Mouse (Mus musculus): ENCODE results near the gene Hectd4.
"Not testable (repeated sequence)": the region's sequence is repeated elsewhere in the genome, so short reads cannot be mapped to it uniquely, and the experiment has no call there.

Gene Hectd4

DNA sequence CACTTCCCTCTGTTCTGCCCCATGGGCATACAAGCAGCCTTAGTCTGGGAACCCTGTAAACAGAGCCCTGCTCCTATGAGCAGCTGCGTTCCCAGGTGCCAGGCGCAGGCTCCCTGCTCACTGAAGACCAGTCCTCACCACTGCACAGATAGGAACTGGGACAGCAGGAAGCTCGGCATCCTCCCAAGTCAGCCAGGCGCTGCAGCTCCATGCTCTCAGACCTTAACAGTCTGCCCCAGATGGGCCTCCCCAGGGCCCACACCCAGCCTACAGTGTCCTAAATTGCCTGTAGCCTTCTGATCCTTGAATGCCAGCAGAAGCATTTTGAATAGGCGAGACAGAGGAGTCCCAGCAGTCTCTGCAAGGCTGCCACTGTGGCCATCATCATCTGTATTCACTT, 141.7 kb downstream of the Hectd4 start:
- DNase-seq (ENCODE audit: low spot score) = no peak

DNA sequence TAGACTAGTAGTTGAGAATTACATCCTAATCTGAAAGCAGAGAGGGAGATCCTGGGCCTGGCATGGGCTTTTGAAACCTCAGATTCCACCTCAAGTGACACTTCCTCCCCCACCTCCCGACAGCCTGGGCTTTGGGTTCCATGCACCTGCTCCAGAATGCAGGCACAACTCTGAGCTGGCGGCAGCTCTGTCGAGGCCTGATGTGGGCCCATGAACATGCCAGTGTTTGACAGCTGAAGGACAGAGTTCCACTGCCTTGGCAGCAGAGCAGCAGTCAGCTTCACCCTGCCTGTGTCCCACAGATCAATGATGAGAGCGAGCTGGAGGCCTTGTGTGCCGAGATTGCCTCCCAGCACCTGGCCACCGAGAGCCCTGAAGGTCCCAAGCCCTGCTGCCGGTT, 143.4 kb downstream of the Hectd4 start:
- no peak for DNase-seq (ENCODE audit: low spot score)

DNA sequence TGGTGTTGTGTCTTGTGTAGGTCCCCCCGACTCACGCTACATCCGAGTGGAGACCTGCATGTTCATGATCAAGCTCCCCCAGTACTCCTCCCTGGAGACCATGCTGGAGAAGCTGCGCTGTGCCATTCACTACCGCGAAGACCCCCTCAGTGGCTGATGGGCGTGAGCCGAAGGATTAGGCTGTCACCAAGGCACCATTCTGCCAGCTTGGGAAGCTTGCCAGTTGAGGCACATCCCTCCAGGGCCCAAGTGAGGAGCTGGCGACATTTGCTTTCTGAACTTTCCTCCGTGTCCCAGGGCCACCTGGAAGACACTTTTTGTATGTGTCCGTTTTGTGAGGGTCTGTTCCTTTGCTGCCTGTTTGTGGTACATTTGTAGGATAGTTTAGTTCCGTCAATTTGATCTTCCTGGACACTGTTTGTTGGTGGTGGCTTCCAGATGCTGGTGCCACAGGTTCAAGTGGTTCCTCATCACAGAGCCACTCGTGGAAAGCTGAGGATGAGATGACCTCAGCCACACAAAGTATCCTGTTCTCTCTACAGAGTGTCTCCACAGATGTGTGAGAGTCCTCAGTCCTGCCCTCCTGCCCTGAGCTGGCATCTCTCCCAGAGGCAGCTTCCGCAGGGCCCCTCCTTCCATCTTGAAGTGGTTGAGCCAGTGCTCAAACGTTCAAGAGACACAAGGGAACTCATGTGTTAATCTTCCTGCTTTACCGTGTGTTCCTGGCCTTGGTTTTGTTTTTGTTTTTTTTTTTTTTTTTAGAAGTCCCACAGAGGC, 146.6 kb downstream of the Hectd4 start:
- no peak for DNase-seq (ENCODE audit: low spot score)

DNA sequence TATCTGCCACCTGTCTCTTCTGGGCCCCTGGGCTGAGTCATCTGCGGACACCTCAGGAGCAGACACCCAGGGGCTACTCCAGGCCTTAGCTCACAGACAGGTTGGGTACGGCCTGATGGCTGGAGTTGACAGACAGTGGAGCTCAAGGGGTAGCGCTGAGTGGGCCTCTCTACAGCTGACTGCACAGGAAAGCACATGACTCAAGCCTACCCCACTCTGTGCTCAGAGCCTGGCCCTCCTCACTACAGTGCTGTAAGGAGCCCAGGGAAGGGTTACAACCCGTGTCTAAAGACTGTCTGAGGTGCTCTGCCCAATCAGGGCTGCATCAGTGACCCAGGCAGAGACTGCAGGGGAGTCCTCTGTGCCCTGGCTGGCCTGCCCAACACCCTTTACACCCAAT, 147.2 kb downstream of the Hectd4 start:
- no peak for DNase-seq (ENCODE audit: low spot score)

DNA sequence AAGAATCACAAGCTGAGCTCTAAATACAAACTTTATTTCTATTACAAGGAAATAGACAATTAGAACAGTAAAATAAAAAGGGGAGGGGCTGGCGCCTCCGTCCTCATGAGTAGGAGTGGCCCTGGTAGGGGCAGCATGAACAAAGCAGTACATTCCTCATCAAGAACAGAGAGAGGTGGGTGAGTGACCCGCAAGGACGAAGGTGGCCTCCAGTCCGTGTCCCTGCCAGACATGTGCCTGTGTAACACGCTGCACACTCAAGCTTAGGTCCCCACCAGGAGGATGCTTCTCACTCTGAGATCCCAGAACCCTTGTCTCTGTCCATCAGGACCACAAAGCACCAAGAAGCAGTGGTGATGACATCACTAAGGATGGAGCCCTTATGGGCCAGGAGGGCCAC, 151.7 kb downstream of the Hectd4 start:
- no peak for DNase-seq (ENCODE audit: low spot score)

DNA sequence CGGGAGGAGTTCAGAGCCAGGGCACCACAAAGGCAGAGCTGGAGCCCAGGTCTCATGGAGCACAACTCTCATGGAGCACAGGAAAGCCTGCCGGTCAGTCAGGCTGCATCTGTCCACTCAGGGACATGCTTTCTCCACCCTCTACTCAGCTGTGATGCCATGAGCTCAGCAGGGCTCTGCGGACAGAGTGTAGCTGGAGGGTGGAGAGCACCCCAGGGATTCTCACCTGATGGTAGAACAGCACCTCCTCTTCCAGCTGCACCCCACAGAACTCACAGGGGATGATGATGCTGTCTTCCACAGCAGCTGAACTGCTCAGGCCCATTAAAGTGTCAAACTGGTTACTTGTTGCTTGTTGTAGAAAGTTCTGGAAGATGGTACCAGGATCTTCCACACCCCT, 154.8 kb downstream of the Hectd4 start:
- DNase-seq (ENCODE audit: low spot score) = no peak

DNA sequence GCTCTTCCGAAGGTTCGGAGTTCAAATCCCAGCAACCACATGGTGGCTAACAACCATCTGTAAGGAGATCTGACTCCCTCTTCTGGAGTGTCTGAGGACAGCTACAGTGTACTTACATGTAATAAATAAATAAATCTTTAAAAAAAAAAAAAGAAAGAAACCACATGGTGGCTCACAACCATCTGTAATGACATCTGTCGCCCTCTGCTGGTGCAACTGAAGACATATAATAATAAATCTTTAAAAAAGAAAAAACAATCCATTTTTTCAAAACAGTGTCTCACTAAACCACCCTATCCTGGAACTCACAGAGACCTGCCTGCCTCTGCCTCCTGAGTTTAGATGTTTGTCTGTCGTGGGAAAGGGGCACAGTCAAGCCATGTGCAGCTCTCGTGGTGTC, 157.0 kb downstream of the Hectd4 start:
- DNase-seq (ENCODE audit: low spot score) = not testable (repeated sequence)

DNA sequence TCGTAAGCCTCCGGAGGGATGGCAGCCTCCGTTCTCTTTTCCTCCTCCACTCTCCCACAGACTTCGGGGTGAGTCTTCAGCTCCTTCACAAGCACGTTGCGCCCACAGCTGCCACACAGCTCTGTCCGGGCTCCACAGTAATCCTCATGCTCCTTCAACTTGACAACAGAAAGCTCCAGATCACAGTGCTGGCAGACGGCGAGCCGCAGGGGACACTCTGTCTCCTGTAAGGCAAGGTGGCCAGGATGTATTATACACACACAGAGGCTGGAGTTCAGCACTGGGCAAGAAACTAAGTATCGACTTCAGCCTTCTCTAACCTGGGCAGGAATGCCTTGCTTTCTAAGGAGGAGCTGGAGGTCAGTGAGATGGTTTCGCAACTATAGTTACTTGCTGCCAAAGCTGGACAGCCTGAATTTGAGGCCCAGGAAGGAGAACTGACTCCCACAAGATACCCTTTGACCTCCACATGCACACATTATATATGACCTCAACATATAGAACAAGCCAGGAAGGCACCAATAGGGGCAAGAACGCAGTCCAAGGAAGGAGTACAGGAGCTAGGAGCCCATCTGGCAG, 158.7 kb downstream of the Hectd4 start:
- DNase-seq (ENCODE audit: low spot score) = no peak

DNA sequence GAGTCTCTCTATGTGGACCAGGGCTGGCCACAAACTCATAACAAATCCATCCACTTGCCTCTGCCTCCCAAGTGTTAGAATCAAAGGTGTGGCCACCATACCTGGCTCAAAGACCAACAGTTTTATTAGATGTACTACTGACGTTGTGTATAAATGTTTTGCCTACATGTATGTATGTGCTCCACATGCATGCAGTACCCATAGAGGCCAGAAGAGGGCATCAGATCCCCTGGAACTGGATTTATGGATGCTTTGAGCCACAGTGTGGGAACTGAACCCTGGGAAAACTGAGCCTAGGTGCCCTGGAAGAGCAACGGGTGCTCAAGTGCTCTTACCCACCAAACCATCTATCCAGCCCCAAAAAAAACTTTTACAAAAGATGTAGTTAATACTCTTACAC, 160.7 kb downstream of the Hectd4 start:
- DNase-seq (ENCODE audit: low spot score) = no peak

DNA sequence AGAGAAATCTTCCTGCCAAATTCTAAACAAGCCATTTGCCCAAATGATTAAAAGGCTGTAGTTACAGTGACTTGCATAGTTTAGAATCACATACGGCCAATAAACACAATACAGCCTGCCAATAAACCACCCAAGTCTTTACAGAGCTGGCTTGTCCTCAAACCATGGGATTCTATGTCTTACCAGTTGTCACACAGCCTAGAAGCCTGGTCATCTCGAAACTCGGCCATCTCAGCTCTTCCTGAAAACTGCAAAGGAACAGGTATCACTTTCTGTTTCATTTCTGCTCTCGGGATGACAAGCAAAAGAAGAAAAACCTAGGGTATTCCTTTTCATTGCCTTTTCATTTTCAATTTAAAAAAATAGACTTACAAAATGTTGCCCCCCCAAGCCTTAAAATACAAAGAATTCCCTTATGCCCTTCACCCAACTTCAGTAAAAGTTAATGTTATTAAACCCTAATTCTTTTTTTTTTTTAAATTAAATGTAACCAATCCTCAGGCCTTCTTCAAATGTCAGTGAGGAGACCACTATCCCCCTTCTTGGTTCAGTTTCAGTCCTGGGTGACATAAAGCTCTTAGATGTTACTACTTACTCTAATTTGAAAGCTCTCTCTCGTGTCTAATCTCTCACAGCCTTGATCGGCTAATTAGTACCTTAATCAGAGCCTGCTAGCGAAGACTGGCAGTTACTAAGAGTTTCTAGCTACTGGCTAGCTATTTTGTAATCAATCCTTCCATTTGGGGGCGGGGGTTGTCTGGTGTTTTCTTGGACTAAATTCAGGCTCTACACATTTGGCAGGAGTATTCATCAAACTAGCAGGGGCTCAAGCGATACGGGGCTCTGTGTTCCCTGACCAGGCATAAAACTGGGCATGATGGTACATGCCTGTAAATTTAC, 164.1 kb downstream of the Hectd4 start:
- no peak for DNase-seq (ENCODE audit: low spot score)

DNA sequence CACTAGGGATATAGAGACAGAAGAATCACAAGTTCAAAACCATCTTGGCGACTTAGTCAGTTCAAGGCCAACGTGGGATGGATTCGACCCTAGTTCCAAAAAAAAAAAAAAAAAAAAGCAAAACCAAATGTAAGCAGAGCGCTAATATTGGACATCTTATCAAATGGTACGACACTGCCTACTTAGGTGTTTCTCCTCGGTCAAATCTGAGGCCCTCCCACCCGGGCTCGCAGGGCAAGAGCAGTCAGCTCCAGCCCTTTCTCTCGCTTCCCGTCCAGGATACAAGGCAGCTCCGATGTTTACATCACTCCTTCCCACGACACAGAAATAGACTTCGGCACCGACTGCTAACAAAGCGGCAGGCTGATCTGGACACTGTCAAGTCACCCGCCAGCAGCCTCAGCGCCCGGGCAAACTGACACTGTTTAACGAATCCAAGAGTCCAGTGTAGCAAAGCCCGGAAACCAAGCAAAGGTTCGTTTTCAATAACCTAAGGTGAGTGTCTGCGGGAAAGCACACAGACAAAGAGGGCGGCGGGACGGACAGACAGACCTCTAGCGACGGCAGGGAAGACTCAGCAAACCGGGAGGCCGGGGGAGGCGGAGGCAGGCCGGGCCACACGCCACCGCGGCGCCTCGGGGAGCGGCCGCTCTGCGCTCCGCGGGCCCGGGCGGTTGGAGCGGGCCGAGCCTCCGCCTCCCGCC, 164.9 kb downstream of the Hectd4 start:
- no peak for DNase-seq (ENCODE audit: low spot score)

DNA sequence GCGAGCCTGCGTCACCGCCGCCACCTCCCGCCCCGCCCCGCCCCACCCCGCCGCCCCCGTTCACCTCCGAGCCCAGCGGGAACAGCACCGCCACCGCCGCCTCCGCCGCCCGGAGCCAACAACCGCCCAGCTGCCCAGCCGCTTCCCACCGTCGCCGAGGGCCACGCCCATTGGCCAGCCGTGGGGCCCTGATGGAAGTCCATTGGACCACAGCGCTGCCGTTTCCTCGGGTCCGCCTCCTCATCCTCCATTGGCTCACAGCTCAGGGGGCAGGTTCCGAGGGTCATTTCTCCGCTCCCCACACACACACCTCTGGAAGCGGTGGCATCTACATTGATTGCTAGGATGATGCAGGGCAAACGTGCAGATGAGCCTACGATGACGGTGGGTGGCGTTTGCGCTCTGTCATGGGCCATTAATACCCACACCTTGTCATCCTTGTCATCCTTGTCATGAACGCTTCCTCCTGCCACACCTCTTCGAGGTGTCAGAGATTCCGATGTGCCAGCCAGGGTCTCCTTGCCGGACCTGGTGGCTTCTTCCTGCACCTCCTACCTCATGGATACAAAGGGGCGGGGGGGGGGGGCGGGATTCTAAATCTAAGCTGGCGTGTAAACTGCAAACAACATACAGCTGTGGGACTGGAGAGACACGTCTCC, 165.6 kb downstream of the Hectd4 start, which contains the start of gene Trafd1:
Gene Trafd1 (minus strand): TSS at position 172 of the 659 bp plus-strand sequence.
- peak; percentile 85 for DNase-seq (ENCODE audit: low spot score)

DNA sequence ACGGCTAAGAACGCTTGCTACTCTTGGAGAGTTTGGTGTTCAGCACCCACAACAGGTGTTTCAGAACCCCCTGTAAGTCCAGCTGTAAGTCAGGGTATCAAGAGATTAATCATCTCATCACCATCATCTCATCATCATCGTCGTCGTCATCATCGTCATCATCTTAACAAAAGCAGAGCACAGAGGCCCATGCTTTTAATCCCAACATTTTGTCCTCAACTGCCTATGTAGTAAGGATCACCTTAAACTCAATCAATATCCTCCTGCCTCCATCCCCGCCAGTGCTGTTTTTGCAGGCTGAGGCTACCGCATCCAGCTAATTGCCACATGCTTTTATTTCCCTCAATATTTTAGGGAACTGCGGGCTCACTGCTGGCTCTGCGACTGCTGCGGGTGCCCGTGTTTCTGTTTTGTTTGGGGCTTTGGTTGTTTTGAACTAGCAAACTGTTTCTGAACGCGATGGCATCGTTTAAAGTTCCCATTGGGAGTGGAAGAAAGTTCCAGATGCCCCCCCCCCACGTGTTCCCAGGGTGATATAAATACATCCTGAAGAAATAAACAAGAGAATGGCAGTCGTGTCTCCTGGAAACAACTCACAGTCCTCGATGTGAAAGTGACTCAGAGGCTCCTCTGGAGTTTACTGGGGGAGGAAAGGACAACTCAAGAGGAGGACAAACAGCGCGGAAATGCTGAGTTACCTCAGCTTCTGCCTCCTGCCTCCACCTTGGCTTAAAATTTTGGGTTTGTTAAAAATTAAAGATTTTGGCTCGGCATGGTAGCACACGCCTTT, 166.3 kb downstream of the Hectd4 start:
- DNase-seq (ENCODE audit: low spot score) = no peak

DNA sequence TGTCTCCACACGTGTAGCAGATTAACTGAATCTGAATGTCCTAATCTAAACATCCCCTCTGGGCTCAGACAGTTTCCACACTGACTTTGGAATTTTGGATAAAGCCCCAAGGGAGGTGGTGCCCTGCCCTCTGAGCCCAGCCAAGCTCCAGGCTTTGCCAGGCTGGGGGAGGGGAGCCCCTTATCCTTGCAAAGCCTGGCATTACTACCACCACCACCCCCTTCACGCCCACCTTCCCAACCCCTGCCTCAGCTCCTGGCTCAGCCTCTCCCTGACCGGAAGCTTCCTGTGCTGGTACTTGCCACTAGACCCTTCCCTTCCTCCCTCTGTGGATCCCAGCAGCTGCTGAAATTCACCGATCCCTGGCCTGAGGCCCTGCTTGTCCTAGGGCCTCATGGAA, 167.1 kb downstream of the Hectd4 start:
- DNase-seq (ENCODE audit: low spot score) = no peak

DNA sequence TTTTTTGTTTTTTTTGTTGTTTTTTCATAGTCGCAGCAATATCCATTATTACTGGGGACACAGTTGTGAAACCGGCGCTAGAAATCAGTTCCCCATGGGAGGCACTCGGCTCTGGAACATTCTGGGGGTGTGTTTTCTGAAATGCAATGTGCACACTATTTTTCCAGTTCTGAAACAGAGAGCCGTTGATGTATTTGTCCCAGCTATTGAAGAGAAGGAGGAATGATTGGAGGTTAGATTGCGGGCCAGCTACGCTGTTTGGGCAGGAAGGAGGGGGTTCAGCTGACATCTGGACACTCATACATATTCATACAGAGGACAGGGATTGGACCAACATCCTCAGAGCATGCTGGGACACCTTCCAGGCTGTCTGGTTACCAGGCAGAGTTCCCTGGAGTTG, 169.1 kb downstream of the Hectd4 start:
- DNase-seq (ENCODE audit: low spot score) = no peak

DNA sequence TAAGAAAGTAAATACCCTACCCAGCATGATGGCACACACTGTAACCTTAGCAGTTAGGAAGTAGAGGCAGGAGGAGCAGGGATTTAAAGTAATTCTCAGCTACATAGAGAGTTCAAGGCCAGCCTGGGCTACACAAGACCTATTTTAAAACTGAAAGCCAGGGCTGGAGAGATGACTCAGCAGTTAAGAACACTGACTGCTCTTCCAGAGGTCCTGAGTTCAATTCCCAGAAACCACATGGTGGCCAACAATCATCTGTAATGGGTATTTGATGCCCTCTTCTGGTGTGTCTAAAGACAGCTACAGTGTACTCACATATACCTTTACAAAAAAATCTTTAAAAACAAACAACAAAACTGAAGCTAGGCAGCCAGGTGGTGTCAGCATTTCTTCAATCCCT, 169.7 kb downstream of the Hectd4 start:
- DNase-seq (ENCODE audit: low spot score) = no peak

DNA sequence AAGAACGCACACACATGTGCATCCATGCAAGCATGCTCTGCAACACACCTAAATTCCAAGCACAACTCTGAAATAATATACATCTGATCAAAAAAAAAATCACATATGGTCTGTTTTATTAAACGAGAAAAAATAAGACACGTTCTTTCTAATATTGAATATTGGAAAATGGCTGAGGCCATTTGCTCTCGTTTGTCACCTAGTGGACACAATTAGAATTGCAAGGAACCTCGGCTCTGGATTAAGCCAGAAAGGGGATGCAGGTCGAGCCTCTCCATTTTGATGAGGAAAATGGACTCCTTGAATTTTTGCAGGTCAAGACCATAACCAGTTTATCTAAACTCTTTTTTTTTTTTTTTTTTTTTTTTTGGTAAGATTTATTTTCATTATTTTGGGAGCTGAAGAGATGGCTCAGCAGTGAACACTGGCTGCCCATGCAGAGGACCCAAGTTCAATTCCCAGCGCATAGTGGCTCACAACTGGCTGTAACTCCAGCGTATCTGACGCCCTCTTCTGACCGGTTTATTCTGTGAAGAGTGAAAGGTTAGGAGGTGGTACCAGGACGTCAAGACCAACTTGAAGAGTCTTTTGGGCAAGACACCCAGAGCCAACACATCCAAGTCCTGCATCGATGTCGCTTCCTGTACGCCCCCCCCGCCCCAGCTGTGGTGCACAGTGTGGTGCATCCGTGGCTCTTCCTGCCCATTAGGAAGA, 172.8 kb downstream of the Hectd4 start:
- no peak for DNase-seq (ENCODE audit: low spot score)

DNA sequence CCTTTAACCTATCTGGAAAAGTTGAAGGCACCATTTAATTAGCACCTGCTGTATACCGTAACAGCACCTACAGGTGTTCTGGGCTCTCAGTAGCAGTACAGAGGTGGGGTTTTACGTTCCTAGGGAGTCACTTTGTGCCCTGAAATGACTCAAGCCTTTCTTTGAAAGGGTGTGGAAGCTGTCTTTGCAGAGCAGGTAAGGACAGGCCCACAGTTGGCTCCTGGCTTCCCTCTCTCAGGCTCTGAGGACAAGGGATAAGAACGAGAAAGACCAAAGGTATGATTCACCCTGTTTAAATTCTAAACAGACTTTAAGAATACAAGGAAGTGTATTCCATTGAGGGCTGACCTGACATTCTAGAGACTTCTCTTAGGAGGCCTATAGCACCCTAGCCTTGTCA, 173.4 kb downstream of the Hectd4 start:
- no peak for DNase-seq (ENCODE audit: low spot score)

DNA sequence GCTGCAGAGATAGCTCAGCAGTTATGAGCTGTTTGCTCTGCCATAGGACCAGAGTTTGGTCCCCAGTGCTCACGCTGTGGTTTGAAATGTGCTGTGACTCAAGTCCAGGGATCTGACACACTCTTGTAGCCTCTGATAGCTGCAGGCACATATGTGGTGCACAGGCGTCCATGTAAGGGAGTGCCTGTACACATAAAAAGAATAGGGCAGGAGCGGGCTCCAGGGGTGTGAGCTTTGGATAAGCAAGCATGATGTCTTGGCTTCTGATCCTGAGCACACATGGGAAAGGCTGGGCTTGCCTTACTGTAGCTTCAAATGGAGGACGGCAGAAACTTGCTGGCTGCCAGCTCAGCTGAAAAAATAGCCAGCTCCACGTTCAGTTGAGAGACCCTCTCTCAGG, 175.6 kb downstream of the Hectd4 start:
- no peak for DNase-seq (ENCODE audit: low spot score)

Data from urinary bladder, postnatal 10 days (tissue).